Comparison of ENCODE assay signal across 27 mouse cellular contexts in genomic region chr9:38744619-38745315, GRCm38 (mm10). TPM values are rescaled to one million over a fixed set of nuclear protein-coding genes. Genes with fewer than 3 reads are reported as not detected.
DNase-seq lines count a peak whose midpoint lies in the region; ATAC-seq and TF ChIP-seq lines count a peak whose summit lies in the region.
"Had no signal": no experiment of that assay in that cellular context is flagged by ENCODE, and none has a peak within 500 bp of the region (broad histone marks: within the 10 kb centered on the region; RNA-seq: fewer than 3 reads in every experiment).

No protein-coding gene starts in this region.

- H3K4me1 ChIP-seq in stomach, embryonic 15.5 days, result no peaks in the 10 kb centered on the region
- no peaks in the 10 kb centered on the region for H3K4me1 ChIP-seq in stomach, postnatal 0 days (replicated peaks; ENCODE audit: control insufficient read depth, insufficient read depth)
- H3K4me1 ChIP-seq in liver, embryonic 16.5 days (ENCODE audit: control insufficient read depth, low read depth, low read length), result no peaks in the 10 kb centered on the region; the same call in 1 of the 2 replicates
- H3K4me1 ChIP-seq in kidney, embryonic 15.5 days, result no peaks in the 10 kb centered on the region
- H3K4me1 ChIP-seq: embryonic facial prominence, embryonic 12.5 days; forebrain, embryonic 13.5 days; limb, embryonic 10.5 days; midbrain, embryonic 12.5 days had no signal

- TF ChIP-seq EP300 in stomach, postnatal 0 days (optimal IDR thresholded peaks at IDR 0.05), result no peak

- no peaks in the 10 kb centered on the region for H3K36me3 ChIP-seq in stomach, embryonic 15.5 days
- H3K36me3 ChIP-seq in stomach, postnatal 0 days (ENCODE audit: control insufficient read depth, insufficient read depth, low read length), result peaks cover 3% of the 10 kb centered on the region; the same call in 1 of the 2 replicates
- H3K36me3 ChIP-seq in liver, embryonic 16.5 days (ENCODE audit: control insufficient read depth, insufficient read depth), result no peaks in the 10 kb centered on the region
- peaks cover 8% of the 10 kb centered on the region for H3K36me3 ChIP-seq in kidney, embryonic 15.5 days
- H3K36me3 ChIP-seq: embryonic facial prominence, embryonic 12.5 days; limb, embryonic 10.5 days; midbrain, embryonic 12.5 days had no signal

- ATAC-seq in stomach, embryonic 15.5 days (ENCODE audit: insufficient read depth, low FRiP score, low read depth), result peak; percentile 56; the same call in 1 of the 2 replicates
- ATAC-seq in stomach, postnatal 0 days (ENCODE audit: low FRiP score, low TSS enrichment), result no peak
- peak; percentile 96 for ATAC-seq in liver, embryonic 16.5 days (ENCODE audit: low read depth)
- ATAC-seq in kidney, embryonic 15.5 days (replicated peaks; ENCODE audit: low FRiP score), result no peak
- ATAC-seq: forebrain, embryonic 13.5 days; inflammation-experienced regulatory T-cells, adult 6 months had no signal

- H3K9me3 ChIP-seq in stomach, embryonic 15.5 days, result no peaks in the 10 kb centered on the region
- no peaks in the 10 kb centered on the region for H3K9me3 ChIP-seq in stomach, postnatal 0 days (ENCODE audit: control insufficient read depth, low read length)
- no peaks in the 10 kb centered on the region for H3K9me3 ChIP-seq in liver, embryonic 16.5 days (replicated peaks; ENCODE audit: control insufficient read depth, low read length)
- no peaks in the 10 kb centered on the region for H3K9me3 ChIP-seq in kidney, embryonic 15.5 days (replicated peaks)
- H3K9me3 ChIP-seq: embryonic facial prominence, embryonic 12.5 days; forebrain, embryonic 13.5 days; limb, embryonic 10.5 days; midbrain, embryonic 12.5 days had no signal

- H3K9ac ChIP-seq in stomach, embryonic 15.5 days, result no peak overlapping the region
- no peak overlapping the region for H3K9ac ChIP-seq in stomach, postnatal 0 days (ENCODE audit: low read length)
- H3K9ac ChIP-seq in liver, embryonic 16.5 days (ENCODE audit: low read depth, low read length), result no peak overlapping the region
- H3K9ac ChIP-seq in kidney, embryonic 15.5 days, result no peak overlapping the region
- H3K9ac ChIP-seq: embryonic facial prominence, embryonic 12.5 days; forebrain, embryonic 13.5 days; hindbrain, embryonic 14.5 days; midbrain, embryonic 12.5 days had no signal

- no peak for DNase-seq in stomach, postnatal 0 days (ENCODE audit: low spot score)
- peak; percentile 46 for DNase-seq in liver
- no peak for DNase-seq in testis, postnatal 10 days (ENCODE audit: low spot score)
- no peak for DNase-seq in urinary bladder, postnatal 10 days (ENCODE audit: low spot score)
- DNase-seq: adrenal gland, adult 8-10 months; cerebellum, adult 9-11 months; gastrocnemius, postnatal 36 days; heart, adult 2 months; heart, postnatal 36 days; kidney, adult 18-20 months; kidney, postnatal 10 days; lung, postnatal 10 days; thymus, postnatal 25 days had no signal

- WGBS in stomach, embryonic 15.5 days, result 88% methylated on average over 4 of the region's 4 CpGs
- 94% methylated on average over 4 of the region's 4 CpGs for whole genome bisulfite sequencing in stomach, postnatal 0 days
- 41% methylated on average over 4 of the region's 4 CpGs for WGBS in liver, embryonic 16.5 days (ENCODE audit: insufficient replicate concordance)
- 92% methylated on average over 4 of the region's 4 CpGs for WGBS in kidney, embryonic 15.5 days

- H3K4me3 ChIP-seq in stomach, embryonic 15.5 days (replicated peaks), result no peak overlapping the region
- H3K4me3 ChIP-seq in stomach, postnatal 0 days (ENCODE audit: low read depth, low read length), result no peak overlapping the region
- H3K4me3 ChIP-seq in liver, embryonic 16.5 days (ENCODE audit: low read depth, low read length), result no peak overlapping the region
- H3K4me3 ChIP-seq in kidney, embryonic 15.5 days (replicated peaks), result no peak overlapping the region
- H3K4me3 ChIP-seq: embryonic facial prominence, embryonic 12.5 days; erythroblast, embryonic 14.5 days; forebrain, embryonic 13.5 days; heart, adult 2 months; limb, embryonic 10.5 days; midbrain, embryonic 12.5 days had no signal

- no peak overlapping the region for H3K4me2 ChIP-seq in stomach, embryonic 15.5 days
- no peak overlapping the region for H3K4me2 ChIP-seq in stomach, postnatal 0 days (replicated peaks; ENCODE audit: low read depth)
- H3K4me2 ChIP-seq in liver, embryonic 16.5 days (ENCODE audit: low read depth, low read length), result no peak overlapping the region
- H3K4me2 ChIP-seq in kidney, embryonic 15.5 days, result no peak overlapping the region
- H3K4me2 ChIP-seq: embryonic facial prominence, embryonic 12.5 days; forebrain, embryonic 13.5 days; hindbrain, embryonic 14.5 days; midbrain, embryonic 12.5 days had no signal

- no peak for TF ChIP-seq CTCF in stomach, postnatal 0 days (IDR thresholded peaks at IDR 0.05; ENCODE audit: low read depth)

- no peak overlapping the region for H3K27ac ChIP-seq in stomach, embryonic 15.5 days
- H3K27ac ChIP-seq in stomach, postnatal 0 days (replicated peaks), result no peak overlapping the region
- H3K27ac ChIP-seq in liver, embryonic 16.5 days (ENCODE audit: low read length), result peak overlapping the region; percentile 55
- H3K27ac ChIP-seq in kidney, embryonic 15.5 days, result no peak overlapping the region
- H3K27ac ChIP-seq: embryonic facial prominence, embryonic 12.5 days; forebrain, embryonic 13.5 days; heart, adult 2 months; hindbrain, embryonic 14.5 days; limb, embryonic 10.5 days; midbrain, embryonic 12.5 days had no signal

- no peaks in the 10 kb centered on the region for H3K27me3 ChIP-seq in stomach, embryonic 15.5 days (replicated peaks)
- no peaks in the 10 kb centered on the region for H3K27me3 ChIP-seq in stomach, postnatal 0 days (ENCODE audit: control insufficient read depth, insufficient read depth, low read length)
- H3K27me3 ChIP-seq in liver, embryonic 16.5 days (ENCODE audit: control insufficient read depth, insufficient read depth, low read depth, low read length), result no peaks in the 10 kb centered on the region
- H3K27me3 ChIP-seq in kidney, embryonic 15.5 days, result no peaks in the 10 kb centered on the region
- H3K27me3 ChIP-seq: embryonic facial prominence, embryonic 12.5 days; forebrain, embryonic 13.5 days; midbrain, embryonic 12.5 days had no signal

RNA-seq across cellular contexts. Expression of gene Olfr920, which starts 7.3 kb away (rescaled TPM):
- polyA plus RNA-seq in stomach, embryonic 15.5 days (2015; fragmentation: Nextera tagmentation; extraction: Ambion mirVana), result 0.04 and 0.08 TPM in 2 replicates
- polyA plus RNA-seq in stomach, postnatal 0 days (2015; fragmentation: Nextera tagmentation; extraction: Ambion mirVana), result 0.06 and 0.11 TPM in 2 replicates
- not detected in 2 replicates for polyA plus RNA-seq in liver, embryonic 16.5 days (2015; fragmentation: Nextera tagmentation; extraction: Ambion mirVana)
- 0.03 TPM in 1 of 2 replicates, not detected in the other for polyA plus RNA-seq in kidney, embryonic 15.5 days (2015; fragmentation: Nextera tagmentation; extraction: Ambion mirVana)
- polyA plus RNA-seq: erythroblast, embryonic 14.5 days; forebrain, embryonic 13.5 days; hindbrain, embryonic 14.5 days; limb, embryonic 10.5 days; midbrain, embryonic 12.5 days had no signal

RNA-seq across cellular contexts. Expression of gene Vwa5a, which starts 26.7 kb away (rescaled TPM):
- 21.5 and 21.9 TPM in 2 replicates for polyA plus RNA-seq in stomach, embryonic 15.5 days (2015; fragmentation: Nextera tagmentation; extraction: Ambion mirVana)
- 17.1 and 18.2 TPM in 2 replicates for polyA plus RNA-seq in stomach, postnatal 0 days (2015; fragmentation: Nextera tagmentation; extraction: Ambion mirVana)
- 9.0 and 9.5 TPM in 2 replicates for polyA plus RNA-seq in liver, embryonic 16.5 days (2015; fragmentation: Nextera tagmentation; extraction: Ambion mirVana)
- polyA plus RNA-seq in kidney, embryonic 15.5 days (2015; fragmentation: Nextera tagmentation; extraction: Ambion mirVana), result 17.2 and 21.2 TPM in 2 replicates

RNA-seq across cellular contexts. Expression of gene Olfr921, which starts 28.1 kb away (rescaled TPM):
- polyA plus RNA-seq in stomach, embryonic 15.5 days (2015; fragmentation: Nextera tagmentation; extraction: Ambion mirVana), result not detected in 2 replicates
- not detected in 2 replicates for polyA plus RNA-seq in stomach, postnatal 0 days (2015; fragmentation: Nextera tagmentation; extraction: Ambion mirVana)
- not detected in 2 replicates for polyA plus RNA-seq in liver, embryonic 16.5 days (2015; fragmentation: Nextera tagmentation; extraction: Ambion mirVana)
- not detected in 2 replicates for polyA plus RNA-seq in kidney, embryonic 15.5 days (2015; fragmentation: Nextera tagmentation; extraction: Ambion mirVana)
- polyA plus RNA-seq: embryonic facial prominence, embryonic 12.5 days; erythroblast, embryonic 14.5 days; forebrain, embryonic 13.5 days; heart, adult 2 months; heart, embryonic 14.5 days; hindbrain, embryonic 14.5 days; inflammation-experienced regulatory T-cells, adult 6 months; limb, embryonic 10.5 days; liver, adult 2 months; midbrain, embryonic 12.5 days; small intestine, adult 2 months; testis, adult 2 months had no signal

RNA-seq across cellular contexts. Expression of gene Olfr919, which starts 41.3 kb away (rescaled TPM):
- polyA plus RNA-seq in stomach, embryonic 15.5 days (2015; fragmentation: Nextera tagmentation; extraction: Ambion mirVana), result not detected in 2 replicates
- not detected in 2 replicates for polyA plus RNA-seq in stomach, postnatal 0 days (2015; fragmentation: Nextera tagmentation; extraction: Ambion mirVana)
- not detected in 2 replicates for polyA plus RNA-seq in liver, embryonic 16.5 days (2015; fragmentation: Nextera tagmentation; extraction: Ambion mirVana)
- polyA plus RNA-seq in kidney, embryonic 15.5 days (2015; fragmentation: Nextera tagmentation; extraction: Ambion mirVana), result not detected in 2 replicates
- polyA plus RNA-seq: embryonic facial prominence, embryonic 12.5 days; erythroblast, embryonic 14.5 days; forebrain, embryonic 13.5 days; heart, adult 2 months; heart, embryonic 14.5 days; hindbrain, embryonic 14.5 days; inflammation-experienced regulatory T-cells, adult 6 months; limb, embryonic 10.5 days; liver, adult 2 months; midbrain, embryonic 12.5 days; small intestine, adult 2 months; testis, adult 2 months had no signal

Comparison
In these comparisons a context has a peak if more than half of its experiments do, and no peak if none do; other contexts are left out.
1. ATAC-seq: peak in stomach, embryonic 15.5 days (single experiment) and liver, embryonic 16.5 days (single experiment); none in stomach, postnatal 0 days (single experiment) and kidney, embryonic 15.5 days (single experiment).